Mouse (Mus musculus) midbrain, embryonic 16.5 days (tissue): ENCODE measurements around the gene Akap13. TPM values are rescaled to one million over a fixed set of nuclear protein-coding genes. Genes with fewer than 3 reads are reported as not detected.

Experiments used
- ATAC-seq: fragments of 200-750 bp; cut with Nextera tagmentation; 2 replicates; pipeline ENCODE4 v1.8.0; 2017; ENCODE audit warnings: moderate TSS enrichment
- H3K27ac ChIP-seq: fragments of 300-500 bp; sonication (generic); 2 replicates; pipeline ENCODE4 v1.5.1; 2014; ENCODE audit warnings: mild to moderate bottlenecking, low read length, mixed read lengths
- H3K27me3 ChIP-seq: fragments of 300-500 bp; sonication (generic); 2 replicates; pipeline ENCODE4 v1.6.1; 2014; ENCODE audit warnings: low read depth, low read length, mixed read lengths; ENCODE audit not compliant: control insufficient read depth, insufficient read depth
- H3K36me3 ChIP-seq: fragments of 300-500 bp; sonication (generic); 2 replicates; pipeline ENCODE4 v1.6.1; 2014; ENCODE audit warnings: mild to moderate bottlenecking, low read length, moderate library complexity, mixed read lengths; ENCODE audit not compliant: control insufficient read depth, insufficient read depth
- H3K4me1 ChIP-seq: fragments of 300-500 bp; sonication (generic); 2 replicates; pipeline ENCODE4 v1.6.1; 2014; ENCODE audit warnings: mild to moderate bottlenecking, low read length, mixed read lengths; ENCODE audit not compliant: control insufficient read depth, insufficient read depth
- H3K4me2 ChIP-seq: fragments of 300-500 bp; sonication (generic); 2 replicates; pipeline ENCODE4 v1.6.1; 2014; ENCODE audit warnings: mild to moderate bottlenecking, low read length, mixed read lengths
- H3K4me3 ChIP-seq: fragments of 300-500 bp; sonication (generic); 2 replicates; pipeline ENCODE4 v1.5.1; 2014; ENCODE audit warnings: low read depth, mild to moderate bottlenecking, low read length, moderate library complexity, mixed read lengths
- H3K9ac ChIP-seq: fragments of 300-500 bp; sonication (generic); 2 replicates; pipeline ENCODE4 v1.6.1; 2014; ENCODE audit warnings: low read depth, low read length, mixed read lengths
- H3K9me3 ChIP-seq: fragments of 300-500 bp; sonication (generic); replicated peaks from 2 replicates; pipeline ENCODE4 v1.6.1; 2014; ENCODE audit warnings: mild to moderate bottlenecking, low read length, mixed read lengths; ENCODE audit not compliant: control insufficient read depth, poor library complexity, severe bottlenecking
- WGBS: fragments of 180-500 bp; shearing (Covaris S2); extraction: QIAGEN DNeasy Blood & Tissue Kit; methylation state at CpG from one replicate; pipeline ENCODE4 v1.1.7; 2014; 5-methylcytosine and 5-hydroxymethylcytosine counted together
- polyA plus RNA-seq: library from polyadenylated mRNA; unstranded; fragments of >200 nt; fragmentation: Nextera tagmentation; extraction: Ambion mirVana; gene quantifications from 2 replicates; pipeline ENCODE4 v1.2.1, GENCODE M21; 2015

Akap13 gene
- polyA plus RNA-seq, 1 experiment from 2014 or later, result 10.7 TPM

DNA sequence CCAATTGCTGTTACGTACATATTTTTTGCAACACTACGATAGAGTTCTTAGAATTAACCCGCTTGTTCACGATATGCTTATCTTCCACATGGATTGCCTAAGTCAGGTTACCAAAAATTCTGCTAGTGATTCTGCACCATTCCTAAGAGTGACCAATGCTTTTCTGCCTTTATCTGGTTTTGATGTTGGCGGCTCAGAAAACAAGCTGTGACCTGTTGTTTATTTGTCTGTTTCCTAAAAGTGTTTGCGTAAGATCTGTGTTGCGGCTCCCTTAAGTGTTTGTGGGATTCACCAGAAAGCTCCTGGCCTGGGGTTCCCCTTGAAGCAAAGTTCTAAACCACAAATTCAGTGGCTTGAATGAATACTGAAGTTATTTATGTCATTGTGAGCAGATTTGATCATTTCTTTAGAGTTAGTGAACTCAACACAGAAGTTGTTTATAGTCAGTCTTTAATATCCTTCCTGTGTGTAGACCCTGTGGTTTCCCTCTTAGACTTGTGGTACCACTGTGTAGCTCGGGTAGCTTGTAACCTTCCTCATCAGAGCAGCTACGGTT lies 201.0 kb downstream of the Akap13 start:
- no peak overlapping the region for H3K9ac ChIP-seq
- no peak overlapping the region for H3K4me2 ChIP-seq
- no peak overlapping the region for H3K27ac ChIP-seq
- 90% methylated on average over 9 of the region's 9 CpGs for WGBS
- no peaks in the 10 kb centered on the region for H3K36me3 ChIP-seq
- no peak for ATAC-seq
- H3K4me3 ChIP-seq, result no peak overlapping the region
- no peaks in the 10 kb centered on the region for H3K27me3 ChIP-seq
- H3K4me1 ChIP-seq, result no peaks in the 10 kb centered on the region
- no peaks in the 10 kb centered on the region for H3K9me3 ChIP-seq

DNA sequence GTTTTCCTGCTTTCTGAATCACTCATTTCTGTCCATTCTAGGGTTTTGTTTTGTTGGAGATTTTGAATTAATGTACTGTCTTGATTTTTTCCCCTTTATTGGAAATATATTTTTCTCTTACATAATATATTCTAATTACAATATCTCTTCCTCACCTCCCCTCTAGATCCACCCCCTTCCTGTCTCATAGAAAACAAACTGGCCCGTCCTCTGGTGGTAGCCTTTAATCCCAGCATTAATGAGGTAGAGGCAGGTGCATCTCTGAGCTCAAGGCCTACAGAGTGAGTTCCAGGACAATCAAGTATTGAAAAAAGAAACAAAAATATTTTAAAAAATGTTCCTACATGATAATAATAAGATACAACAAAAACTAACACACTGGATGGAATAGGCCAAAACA lies 201.6 kb downstream of the Akap13 start:
- no peak for ATAC-seq
- no peak overlapping the region for H3K9ac ChIP-seq
- WGBS, result 72% methylated on average over 1 of the region's 1 CpGs
- H3K4me2 ChIP-seq, result no peak overlapping the region
- no peak overlapping the region for H3K27ac ChIP-seq
- no peak overlapping the region for H3K4me3 ChIP-seq
- H3K27me3 ChIP-seq, result no peaks in the 10 kb centered on the region
- H3K9me3 ChIP-seq, result no peaks in the 10 kb centered on the region
- no peaks in the 10 kb centered on the region for H3K36me3 ChIP-seq
- no peaks in the 10 kb centered on the region for H3K4me1 ChIP-seq

DNA sequence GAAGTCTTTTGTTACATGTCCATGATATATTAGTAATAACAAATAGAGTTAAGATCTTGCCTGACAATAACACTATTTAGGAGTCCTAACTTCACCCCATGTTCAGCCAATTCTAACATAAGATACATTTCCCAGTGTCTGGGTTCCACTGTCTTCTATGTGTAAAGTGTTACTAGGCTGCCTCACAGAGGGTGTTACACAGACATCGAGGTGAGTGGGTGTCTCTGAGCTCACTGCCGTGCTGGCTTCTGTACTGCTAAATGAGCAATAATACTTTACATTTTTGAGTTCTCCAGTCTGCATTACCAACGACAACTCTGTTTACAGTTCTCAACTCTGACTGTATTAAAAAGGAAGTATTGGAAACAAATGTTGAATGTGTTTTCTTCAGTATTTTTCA lies 209.1 kb downstream of the Akap13 start:
- Histone ChIP-seq H3K9me3 (no peaks in the 10 kb centered on the region), H3K27me3 (no peaks in the 10 kb centered on the region), H3K27ac (no peak overlapping the region), H3K9ac (no peak overlapping the region), H3K4me1 (no peaks in the 10 kb centered on the region), H3K4me3 (no peak overlapping the region), H3K36me3 (no peaks in the 10 kb centered on the region), H3K4me2 (no peak overlapping the region)
- 89% methylated on average over 3 of the region's 3 CpGs for WGBS
- ATAC-seq, result no peak

DNA sequence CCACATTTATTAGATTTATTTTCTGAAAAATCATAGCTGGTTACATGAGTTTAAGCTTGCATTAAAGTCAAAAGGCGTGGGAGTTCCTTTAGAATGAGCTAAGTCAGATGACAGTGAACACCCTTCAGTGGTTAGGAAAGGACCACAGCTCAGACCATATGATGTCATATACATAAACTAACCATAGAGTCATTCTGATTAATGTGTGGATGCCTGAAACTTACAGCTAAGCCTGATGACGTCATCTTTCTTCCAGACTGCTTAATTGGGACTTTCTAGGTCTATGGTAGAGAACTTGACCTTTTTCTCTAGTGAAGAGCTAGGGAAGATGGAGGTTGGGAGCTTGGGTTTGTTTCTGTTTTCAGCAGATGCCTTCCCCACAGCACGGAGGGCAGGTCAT lies 211.6 kb downstream of the Akap13 start:
- no peak overlapping the region for H3K4me2 ChIP-seq
- no peaks in the 10 kb centered on the region for H3K36me3 ChIP-seq
- 94% methylated on average over 3 of the region's 3 CpGs for WGBS

DNA sequence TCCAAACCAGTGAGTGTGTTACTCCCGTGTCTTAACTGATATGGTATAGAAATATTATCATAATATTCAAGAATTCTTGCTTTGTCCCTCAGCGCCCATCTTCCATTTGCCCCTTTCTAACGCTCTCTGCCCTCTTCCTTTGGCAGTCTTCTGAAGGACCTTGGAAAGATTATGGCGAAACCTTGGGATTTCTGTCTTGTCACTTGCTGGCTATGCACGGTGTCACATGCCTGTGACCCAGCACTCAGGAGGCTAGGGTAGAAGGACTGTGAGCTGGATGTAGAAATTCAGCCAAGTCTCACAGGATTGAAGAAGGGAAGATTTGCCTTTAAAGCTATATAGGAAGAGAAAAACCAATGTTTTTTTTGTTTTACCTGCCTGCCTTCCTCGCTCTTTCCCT lies 212.2 kb downstream of the Akap13 start:
- H3K9me3 ChIP-seq, result no peaks in the 10 kb centered on the region
- no peaks in the 10 kb centered on the region for H3K36me3 ChIP-seq
- no peak overlapping the region for H3K4me3 ChIP-seq
- no peak overlapping the region for H3K9ac ChIP-seq
- H3K4me2 ChIP-seq, result no peak overlapping the region
- WGBS, result 96% methylated on average over 6 of the region's 6 CpGs
- H3K4me1 ChIP-seq, result no peaks in the 10 kb centered on the region
- ATAC-seq, result no peak
- no peak overlapping the region for H3K27ac ChIP-seq
- H3K27me3 ChIP-seq, result no peaks in the 10 kb centered on the region

More for the DNA sequence above, 211.6 kb downstream of the Akap13 start:
- H3K4me1 ChIP-seq, result no peaks in the 10 kb centered on the region
- H3K4me3 ChIP-seq, result no peak overlapping the region
- no peaks in the 10 kb centered on the region for H3K27me3 ChIP-seq
- H3K9me3 ChIP-seq, result no peaks in the 10 kb centered on the region
- H3K9ac ChIP-seq, result no peak overlapping the region
- no peak for ATAC-seq
- no peak overlapping the region for H3K27ac ChIP-seq

DNA sequence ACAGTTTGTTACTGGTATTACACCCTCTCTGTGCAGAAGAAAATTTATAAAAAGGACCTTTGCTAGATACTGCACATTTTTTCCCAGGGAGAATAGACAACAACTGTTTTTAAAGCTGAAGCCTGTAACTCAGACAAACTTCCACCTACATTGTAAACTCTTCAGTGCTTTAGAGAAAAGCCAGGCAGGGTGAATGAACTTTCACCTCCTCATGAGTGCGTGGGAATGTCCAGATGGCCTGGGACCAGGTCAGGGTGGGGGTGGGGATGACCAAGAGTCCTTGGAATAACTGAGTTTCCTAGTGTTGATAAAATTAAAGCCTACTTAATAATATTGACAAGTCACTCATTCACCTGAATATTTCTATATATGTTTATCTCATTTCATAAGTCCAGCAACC lies 213.1 kb downstream of the Akap13 start:
- H3K4me3 ChIP-seq, result no peak overlapping the region
- H3K4me2 ChIP-seq, result no peak overlapping the region
- no peaks in the 10 kb centered on the region for H3K9me3 ChIP-seq
- 78% methylated on average over 1 of the region's 1 CpGs for WGBS
- no peak for ATAC-seq
- H3K27ac ChIP-seq, result no peak overlapping the region
- no peaks in the 10 kb centered on the region for H3K4me1 ChIP-seq
- no peaks in the 10 kb centered on the region for H3K27me3 ChIP-seq
- H3K36me3 ChIP-seq, result no peaks in the 10 kb centered on the region
- H3K9ac ChIP-seq, result no peak overlapping the region

DNA sequence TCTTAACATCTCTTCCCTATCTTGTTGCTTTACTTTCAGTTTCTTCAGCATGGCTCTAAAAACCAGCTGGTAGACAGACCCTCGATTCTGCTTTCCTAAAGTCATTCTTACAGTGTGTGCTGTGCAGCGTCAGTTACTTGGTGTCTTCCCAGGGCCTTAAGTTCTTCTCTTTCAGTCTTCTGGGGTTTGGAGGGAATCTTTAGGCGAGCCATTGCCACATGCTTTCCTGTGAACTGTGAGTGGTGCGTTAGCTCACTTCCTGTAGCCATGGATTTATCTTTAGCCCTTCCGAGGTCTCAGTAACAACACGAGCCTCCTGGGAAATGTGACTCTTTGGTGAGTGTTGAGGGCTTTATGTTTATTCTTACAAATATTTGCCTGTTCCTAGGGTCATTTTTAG lies 214.1 kb downstream of the Akap13 start:
- Histone ChIP-seq H3K9me3 (no peaks in the 10 kb centered on the region), H3K4me3 (no peak overlapping the region), H3K27ac (no peak overlapping the region), H3K36me3 (no peaks in the 10 kb centered on the region), H3K4me1 (no peaks in the 10 kb centered on the region), H3K4me2 (no peak overlapping the region), H3K9ac (no peak overlapping the region), H3K27me3 (no peaks in the 10 kb centered on the region)
- no peak for ATAC-seq
- 85% methylated on average over 6 of the region's 6 CpGs for WGBS

DNA sequence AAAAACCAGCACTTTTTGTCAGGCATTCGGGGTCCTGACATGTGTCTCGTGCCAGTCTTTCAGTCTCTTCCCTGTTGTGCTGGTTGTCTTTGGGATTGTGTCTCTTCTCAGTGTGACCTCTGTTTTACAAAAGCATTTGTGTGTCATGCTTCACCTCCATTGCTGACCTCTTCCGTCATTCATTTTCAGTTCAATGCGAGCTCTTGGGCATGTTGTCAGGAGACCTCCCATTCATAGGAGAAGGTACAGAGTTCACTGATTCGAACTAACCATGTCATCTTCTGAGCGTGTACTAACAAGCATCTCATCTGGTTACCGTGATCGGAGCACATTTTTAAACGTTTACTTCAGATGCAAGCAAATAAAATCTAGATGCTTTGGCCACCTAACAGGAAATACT lies 224.3 kb downstream of the Akap13 start:
- Histone ChIP-seq H3K4me2 (no peak overlapping the region), H3K9ac (no peak overlapping the region), H3K4me1 (no peaks in the 10 kb centered on the region), H3K4me3 (no peak overlapping the region), H3K9me3 (no peaks in the 10 kb centered on the region), H3K36me3 (no peaks in the 10 kb centered on the region), H3K27me3 (no peaks in the 10 kb centered on the region), H3K27ac (no peak overlapping the region)
- WGBS, result 51% methylated on average over 9 of the region's 9 CpGs
- ATAC-seq, result no peak

DNA sequence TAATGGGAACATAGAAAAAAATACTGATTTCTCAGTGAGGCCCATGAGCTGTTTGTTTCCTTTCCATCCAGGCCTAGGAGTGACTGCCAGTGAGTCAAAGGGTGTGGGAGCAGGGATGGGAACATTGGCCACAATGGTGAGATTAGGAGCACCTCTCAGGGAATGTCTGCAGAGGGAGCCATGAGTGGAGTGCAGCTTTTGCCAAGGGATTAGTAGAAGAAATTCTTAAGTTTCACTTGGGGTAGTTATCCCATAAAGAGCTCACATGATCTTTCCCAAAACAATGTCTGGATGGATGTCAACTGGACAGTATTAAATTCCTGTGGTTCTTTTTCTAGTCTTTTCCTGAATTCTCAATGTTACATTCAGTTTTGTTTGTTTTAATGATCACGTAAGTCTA lies 227.6 kb downstream of the Akap13 start:
- no peaks in the 10 kb centered on the region for H3K4me1 ChIP-seq
- ATAC-seq, result no peak
- no peak overlapping the region for H3K4me3 ChIP-seq
- H3K27ac ChIP-seq, result no peak overlapping the region
- H3K4me2 ChIP-seq, result no peak overlapping the region
- no peak overlapping the region for H3K9ac ChIP-seq
- 97% methylated on average over 1 of the region's 1 CpGs for WGBS
- H3K36me3 ChIP-seq, result no peaks in the 10 kb centered on the region
- no peaks in the 10 kb centered on the region for H3K9me3 ChIP-seq
- H3K27me3 ChIP-seq, result no peaks in the 10 kb centered on the region
